Mouse (Mus musculus): ENCODE results near the gene Rps3. TPM values are rescaled to one million over a fixed set of nuclear protein-coding genes. Genes with fewer than 3 reads are reported as not detected.

The Rps3 gene
- total RNA-seq, 4 experiments from 2014 or later, result 305 to 381 (median 333) TPM

- peak; percentile 72 for DNase-seq (ENCODE audit: low spot score)
Measured at GRCm38 (mm10) chr7:99441534-99442072, 41.9 kb downstream of the Rps3 start.

GRCm38 (mm10) chr7:99438881-99439280, 44.7 kb downstream of the Rps3 start:
- DNase-seq (ENCODE audit: low spot score), result no peak

GRCm38 (mm10) chr7:99436530-99436929, 47.0 kb downstream of the Rps3 start:
- no peak for DNase-seq (ENCODE audit: low spot score)

- no peak for DNase-seq (ENCODE audit: low spot score)
Measured at GRCm38 (mm10) chr7:99434672-99435250, 48.8 kb downstream of the Rps3 start.

GRCm38 (mm10) chr7:99432863-99433262, 50.7 kb downstream of the Rps3 start:
- DNase-seq (ENCODE audit: low spot score), result no peak

- peak; percentile 25 for DNase-seq (ENCODE audit: low spot score)
Measured at GRCm38 (mm10) chr7:99432248-99432647, 51.3 kb downstream of the Rps3 start.

GRCm38 (mm10) chr7:99430246-99430645, 53.3 kb downstream of the Rps3 start:
- no peak for DNase-seq (ENCODE audit: low spot score)

- no peak for DNase-seq (ENCODE audit: low spot score)
Measured at GRCm38 (mm10) chr7:99429786-99430185, 53.8 kb downstream of the Rps3 start.

GRCm38 (mm10) chr7:99428836-99429235, 54.7 kb downstream of the Rps3 start:
- DNase-seq (ENCODE audit: low spot score), result no peak

- no peak for DNase-seq (ENCODE audit: low spot score)
Measured at GRCm38 (mm10) chr7:99427987-99428386, 55.6 kb downstream of the Rps3 start.

Other genes with a start within 250 kb of the Rps3 start
- not detected for gene Mogat2, start 245.1 kb downstream of the Rps3 start, total RNA-seq (2022)
- gene Map6, start 216.3 kb downstream of the Rps3 start, total RNA-seq (2022), result 1 to 10 TPM; 3.0 to 5.1 (median 3.6) TPM
- gene Serpinh1, start 130.5 kb downstream of the Rps3 start, total RNA-seq (2022), result 100 to 1,000 TPM; 129 to 268 (median 205) TPM
- gene Gdpd5, start 102.3 kb downstream of the Rps3 start, total RNA-seq (2022), result 10 to 100 TPM; 19.7 to 30.7 (median 24.3) TPM
- not detected for gene Klhl35, start 17.7 kb downstream of the Rps3 start, total RNA-seq (2022)
- 10 to 100 TPM; 16.2 to 28.4 (median 19.5) TPM for gene Arrb1, start 51.7 kb upstream of the Rps3 start, total RNA-seq (2022)
- gene Tpbgl, start 143.4 kb upstream of the Rps3 start, total RNA-seq (2022), result 1 to 10 TPM; 2.8 to 3.4 (median 3.1) TPM
- 1 to 10 TPM; 8.3 to 9.1 (median 8.9) TPM for gene Slco2b1, start 227.6 kb upstream of the Rps3 start, total RNA-seq (2022)
- under 1 TPM in 1 of 4 experiments, not detected in 3; 0.44 TPM for gene Olfr520, start 246.5 kb upstream of the Rps3 start, total RNA-seq (2022)

Data from heart, adult 8-10 months (tissue).